Mouse (Mus musculus) liver, embryonic 14.5 days (tissue): ENCODE results near the gene Clic1.

Experiments used
- CTCF ChIP-seq: IDR thresholded peaks from 2 replicates; pipeline ENCODE4 v1.5.1; 2016; ENCODE audit warnings: antibody characterized with exemption, low read depth, control low read depth
- EP300 ChIP-seq: IDR thresholded peaks from 2 replicates; pipeline ENCODE4 v1.6.1; 2016; ENCODE audit warnings: antibody characterized with exemption, low read depth

GRCm38 (mm10) chr17:35082841-35083576 lies 33.2 kb downstream of the Clic1 start:
- TF ChIP-seq CTCF (no peak), EP300 (no peak)
